21 mouse cellular contexts compared by ENCODE assay signal in the genomic region with DNA sequence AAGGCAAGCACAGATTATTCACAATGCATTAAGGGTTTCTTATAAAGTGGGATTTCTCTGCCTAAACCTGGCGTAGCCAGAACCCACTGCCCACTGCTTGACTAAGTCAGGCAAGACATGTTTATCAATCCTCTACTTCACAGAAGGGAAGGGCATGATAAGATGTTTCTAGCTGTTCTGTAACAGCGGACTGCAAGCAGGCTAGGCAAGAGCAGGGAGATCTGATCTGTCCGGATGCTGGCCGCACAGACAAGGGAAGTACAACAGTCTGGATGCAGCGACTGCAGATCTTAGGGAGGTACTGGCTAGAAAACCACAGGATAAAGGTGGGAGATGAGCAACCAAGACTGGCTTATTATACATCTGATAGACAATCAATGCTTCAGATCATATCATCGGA.
DNase-seq lines count a peak whose midpoint lies in the region; ATAC-seq and TF ChIP-seq lines count a peak whose summit lies in the region.
"Had no signal": no experiment of that assay in that cellular context is flagged by ENCODE, and none has a peak within 500 bp of the region (broad histone marks: within the 10 kb centered on the region; RNA-seq: fewer than 3 reads in every experiment).

No protein-coding gene starts in this region.

- H3K9ac ChIP-seq in liver, embryonic 11.5 days (ENCODE audit: low read depth, low read length): no peak overlapping the region
- no peak overlapping the region for H3K9ac ChIP-seq in liver, postnatal 0 days (replicated peaks)
- no peak overlapping the region for H3K9ac ChIP-seq in liver, embryonic 15.5 days
- no peak overlapping the region for H3K9ac ChIP-seq in hindbrain, embryonic 12.5 days
- H3K9ac ChIP-seq: embryonic facial prominence, embryonic 15.5 days; heart, embryonic 13.5 days; hindbrain, embryonic 13.5 days had no signal

- WGBS in liver, embryonic 11.5 days: 58% methylated on average over 6 of the region's 6 CpGs
- 59% methylated on average over 6 of the region's 6 CpGs for whole genome bisulfite sequencing in liver, postnatal 0 days (ENCODE audit: insufficient replicate concordance)
- 34% methylated on average over 6 of the region's 6 CpGs for WGBS in liver, embryonic 15.5 days (ENCODE audit: insufficient replicate concordance)
- WGBS in hindbrain, embryonic 12.5 days: 96% methylated on average over 6 of the region's 6 CpGs

- H3K4me1 ChIP-seq in liver, embryonic 11.5 days (replicated peaks; ENCODE audit: control insufficient read depth, insufficient read depth, low read length): peaks cover 10% of the 10 kb centered on the region; the same call in 1 of the 2 replicates
- H3K4me1 ChIP-seq in liver, postnatal 0 days (ENCODE audit: insufficient read depth): no peaks in the 10 kb centered on the region
- peaks cover 12% of the 10 kb centered on the region; the same call in 1 of the 2 replicates for H3K4me1 ChIP-seq in liver, embryonic 15.5 days (replicated peaks)
- peaks cover 19% of the 10 kb centered on the region for H3K4me1 ChIP-seq in hindbrain, embryonic 12.5 days

- no peaks in the 10 kb centered on the region for H3K27me3 ChIP-seq in liver, embryonic 11.5 days (replicated peaks; ENCODE audit: control insufficient read depth, insufficient read depth, low read length)
- H3K27me3 ChIP-seq in liver, postnatal 0 days (ENCODE audit: insufficient read depth, low read length): no peaks in the 10 kb centered on the region
- H3K27me3 ChIP-seq in liver, embryonic 15.5 days: no peaks in the 10 kb centered on the region
- no peaks in the 10 kb centered on the region for H3K27me3 ChIP-seq in hindbrain, embryonic 12.5 days
- H3K27me3 ChIP-seq: embryonic facial prominence, embryonic 15.5 days; heart, embryonic 13.5 days; hindbrain, embryonic 13.5 days had no signal

- no peak overlapping the region for H3K4me2 ChIP-seq in liver, embryonic 11.5 days
- H3K4me2 ChIP-seq in liver, postnatal 0 days (ENCODE audit: low read depth, low read length): no peak overlapping the region
- H3K4me2 ChIP-seq in liver, embryonic 15.5 days: no peak overlapping the region
- no peak overlapping the region for H3K4me2 ChIP-seq in hindbrain, embryonic 12.5 days (replicated peaks)
- H3K4me2 ChIP-seq: embryonic facial prominence, embryonic 15.5 days; heart, embryonic 13.5 days; hindbrain, embryonic 13.5 days had no signal

- 0 out of 2 replicates have a peak, but pooled peaks have one; percentile 31 for ATAC-seq in liver, embryonic 11.5 days (replicated peaks; ENCODE audit: low FRiP score)
- ATAC-seq in liver, postnatal 0 days: no peak
- 0 out of 2 replicates have a peak, but pooled peaks have one; percentile 28 for ATAC-seq in liver, embryonic 15.5 days (ENCODE audit: insufficient read depth)
- no peak for ATAC-seq in hindbrain, embryonic 12.5 days (ENCODE audit: low FRiP score)
- ATAC-seq: forebrain, embryonic 14.5 days had no signal

- H3K9me3 ChIP-seq in liver, embryonic 11.5 days (ENCODE audit: control insufficient read depth, low read length): no peaks in the 10 kb centered on the region
- no peaks in the 10 kb centered on the region for H3K9me3 ChIP-seq in liver, postnatal 0 days (ENCODE audit: low read length)
- no peaks in the 10 kb centered on the region for H3K9me3 ChIP-seq in liver, embryonic 15.5 days (replicated peaks)
- no peaks in the 10 kb centered on the region for H3K9me3 ChIP-seq in hindbrain, embryonic 12.5 days (replicated peaks)
- H3K9me3 ChIP-seq: embryonic facial prominence, embryonic 15.5 days; forebrain, embryonic 10.5 days; heart, embryonic 13.5 days; hindbrain, embryonic 13.5 days had no signal

- H3K27ac ChIP-seq in liver, embryonic 11.5 days (ENCODE audit: low read depth, low read length): no peak overlapping the region
- H3K27ac ChIP-seq in liver, postnatal 0 days (ENCODE audit: low read depth): no peak overlapping the region
- no peak overlapping the region for H3K27ac ChIP-seq in liver, embryonic 15.5 days (replicated peaks)
- no peak overlapping the region for H3K27ac ChIP-seq in hindbrain, embryonic 12.5 days
- H3K27ac ChIP-seq: embryonic facial prominence, embryonic 15.5 days; forebrain, embryonic 10.5 days; gastrocnemius, adult 2 months; heart, embryonic 13.5 days had no signal

- no peak for TF ChIP-seq EP300 in liver, postnatal 0 days (IDR thresholded peaks at IDR 0.05; ENCODE audit: low read depth)

- no peaks in the 10 kb centered on the region for H3K36me3 ChIP-seq in liver, embryonic 11.5 days (ENCODE audit: control insufficient read depth, insufficient read depth, low read length)
- no peaks in the 10 kb centered on the region for H3K36me3 ChIP-seq in liver, postnatal 0 days (replicated peaks; ENCODE audit: insufficient read depth, low read length)
- H3K36me3 ChIP-seq in liver, embryonic 15.5 days (replicated peaks): no peaks in the 10 kb centered on the region
- H3K36me3 ChIP-seq in hindbrain, embryonic 12.5 days: no peaks in the 10 kb centered on the region
- H3K36me3 ChIP-seq: embryonic facial prominence, embryonic 15.5 days; forebrain, embryonic 10.5 days; hindbrain, embryonic 13.5 days had no signal

- DNase-seq in liver, embryonic 11.5 days (ENCODE audit: low spot score): no peak
- DNase-seq in liver, postnatal 0 days: no peak
- DNase-seq in MEL-GATA-1-ER (ENCODE audit: extremely low read depth, low read depth): peak; percentile 33
- no peak for DNase-seq in embryo, embryonic 9.5 days (ENCODE audit: extremely low spot score)
- DNase-seq in embryo, embryonic 10 days (ENCODE audit: low spot score): no peak
- DNase-seq: adrenal gland, adult 2 months; adrenal gland, postnatal 25 days; cerebellum, adult 18-20 months; cerebellum, adult 9-11 months; cerebellum, postnatal 36 days; gastrocnemius, adult 2 months; gastrocnemius, postnatal 25 days; heart, postnatal 4 days had no signal

- no peak overlapping the region for H3K4me3 ChIP-seq in liver, embryonic 11.5 days (ENCODE audit: low read depth, low read length)
- H3K4me3 ChIP-seq in liver, postnatal 0 days (ENCODE audit: low read depth, low read length): no peak overlapping the region
- no peak overlapping the region for H3K4me3 ChIP-seq in liver, embryonic 15.5 days (replicated peaks)
- H3K4me3 ChIP-seq in hindbrain, embryonic 12.5 days: no peak overlapping the region
- H3K4me3 ChIP-seq: embryonic facial prominence, embryonic 15.5 days; erythroblast, embryonic 14.5 days; forebrain, embryonic 10.5 days; gastrocnemius, adult 2 months; heart, embryonic 13.5 days; hindbrain, embryonic 13.5 days had no signal

- TF ChIP-seq CTCF in liver, postnatal 0 days (IDR thresholded peaks at IDR 0.05; ENCODE audit: low read depth): no peak

Comparison
In these comparisons a context has a peak if more than half of its experiments do, and no peak if none do; other contexts are left out.
1. ATAC-seq: peak in liver, embryonic 11.5 days (single experiment) and liver, embryonic 15.5 days (single experiment); none in liver, postnatal 0 days (single experiment) and hindbrain, embryonic 12.5 days (single experiment).